Mouse (Mus musculus): Measurements from ENCODE around the gene Kcnq1.

GRCm38 (mm10) chr7:143201255-143201654 lies 95.1 kb downstream of the Kcnq1 start:
- no peak for TF ChIP-seq CTCF (IDR thresholded peaks at IDR 0.05; ENCODE audit: insufficient read depth, low read length)
- no peak for TF ChIP-seq POLR2A (IDR thresholded peaks at IDR 0.05; ENCODE audit: borderline replicate concordance, extremely low read depth, low read depth, low read length)
